Mouse (Mus musculus) MEL (cell line): ENCODE data around the gene Mmp11.

Experiments used
- ETS1 ChIP-seq: IDR thresholded peaks from 2 replicates; pipeline ENCODE4 v1.6.1; 2012; ENCODE audit warnings: low read depth, mild to moderate bottlenecking, inconsistent platforms, low read length, improper control_type of control experiment, moderate library complexity
- USF1 ChIP-seq: IDR thresholded peaks from 2 replicates; pipeline ENCODE4 v1.6.1; 2014; ENCODE audit warnings: low read depth, mild to moderate bottlenecking, inconsistent platforms, low read length, improper control_type of control experiment, moderate library complexity

DNA sequence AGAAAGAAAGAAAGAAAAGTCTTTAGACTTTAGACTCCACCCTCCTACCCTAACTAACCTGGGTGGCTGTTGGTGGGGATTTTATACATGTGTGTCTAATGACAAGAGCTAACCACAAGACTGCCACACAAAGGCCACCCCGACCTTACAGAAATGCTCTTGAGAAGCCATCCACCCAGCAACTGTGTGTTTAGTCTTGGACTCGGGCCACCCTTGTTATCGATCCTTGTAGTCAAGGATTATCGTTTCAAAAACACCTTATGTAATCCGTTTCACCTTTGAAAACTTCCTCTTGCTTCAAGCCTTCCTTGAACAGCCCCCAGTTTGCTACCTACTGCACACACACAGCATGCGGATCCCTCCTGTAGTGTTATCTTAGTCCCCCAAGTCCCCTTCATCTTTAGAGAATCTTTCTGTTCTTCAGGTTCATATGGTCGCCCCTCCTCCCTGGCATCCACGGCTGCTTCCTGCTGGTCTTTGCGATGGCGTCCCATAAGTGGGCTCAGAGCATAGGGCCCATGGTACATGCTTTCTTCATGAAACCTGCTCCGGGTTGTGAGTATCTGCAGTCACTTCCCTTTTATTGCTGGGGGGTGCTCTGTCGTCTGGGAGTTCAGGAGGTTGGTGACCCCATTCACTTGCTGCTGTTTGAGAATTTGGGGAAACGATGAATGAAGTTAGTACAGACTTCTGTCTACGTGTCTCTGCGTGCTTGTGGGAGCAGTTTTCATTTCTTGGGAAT, 6.6 kb upstream of the Mmp11 start, which contains the start of gene Vpreb3:
- TF ChIP-seq USF1 = no peak
- TF ChIP-seq ETS1 = 0 out of 2 replicates have a peak, but pooled peaks have one; percentile 25
